Mouse (Mus musculus): ENCODE results near the gene Arid3a. TPM values are rescaled to one million over a fixed set of nuclear protein-coding genes. Genes with fewer than 3 reads are reported as not detected.

Gene Arid3a
- polyA plus RNA-seq, 1 experiment from 2014 or later = 5.4 TPM

- no peaks in the 10 kb centered on the region for H3K4me1 ChIP-seq (ENCODE audit: insufficient read depth)
- TF ChIP-seq CTCF (IDR thresholded peaks at IDR 0.05; ENCODE audit: low read depth) = no peak
- peaks cover 17% of the 10 kb centered on the region for H3K27me3 ChIP-seq (ENCODE audit: insufficient read depth, low read length)
- peak; percentile 27; the same call in 1 of the 2 replicates for ATAC-seq (ENCODE audit: insufficient read depth)
- H3K4me2 ChIP-seq = peak within 1 kb of the TSS; percentile 88
- no peaks in the 10 kb centered on the region for H3K9me3 ChIP-seq (ENCODE audit: low read depth, low read length)
- WGBS = 5% methylated on average over 47 of the region's 47 CpGs
- peak; percentile 42 for DNase-seq
- H3K27ac ChIP-seq (ENCODE audit: low read depth) = no peak within 1 kb of the TSS
- peak within 1 kb of the TSS; percentile 48 for H3K4me3 ChIP-seq (ENCODE audit: low read depth, low read length)
- H3K36me3 ChIP-seq (ENCODE audit: insufficient read depth) = peaks cover 38% of the 10 kb centered on the region
- H3K9ac ChIP-seq = peak within 1 kb of the TSS; percentile 55
These were observed 43.8 kb downstream of the Arid3a start, which contains the start of gene Grin3b for GRCm38 (mm10) chr10:79970415-79971182. TSS of gene Grin3b (plus strand) at chr10:79970715.

- H3K4me1 ChIP-seq (ENCODE audit: insufficient read depth) = no peaks in the 10 kb centered on the region
- TF ChIP-seq CTCF (IDR thresholded peaks at IDR 0.05; ENCODE audit: low read depth) = no peak
- peak overlapping the region; percentile 55 for H3K9ac ChIP-seq
- H3K4me2 ChIP-seq = peak overlapping the region; percentile 88
- peak overlapping the region; percentile 48 for H3K4me3 ChIP-seq (ENCODE audit: low read depth, low read length)
- peaks cover 17% of the 10 kb centered on the region for H3K27me3 ChIP-seq (ENCODE audit: insufficient read depth, low read length)
- 4% methylated on average over 21 of the region's 21 CpGs for WGBS
- H3K36me3 ChIP-seq (ENCODE audit: insufficient read depth) = peaks cover 38% of the 10 kb centered on the region
- H3K9me3 ChIP-seq (ENCODE audit: low read depth, low read length) = no peaks in the 10 kb centered on the region
- no peak for ATAC-seq (ENCODE audit: insufficient read depth)
- DNase-seq = peak; percentile 56
- no peak overlapping the region for H3K27ac ChIP-seq (ENCODE audit: low read depth)
These were observed 44.3 kb downstream of the Arid3a start for GRCm38 (mm10) chr10:79971183-79971497.

DNA sequence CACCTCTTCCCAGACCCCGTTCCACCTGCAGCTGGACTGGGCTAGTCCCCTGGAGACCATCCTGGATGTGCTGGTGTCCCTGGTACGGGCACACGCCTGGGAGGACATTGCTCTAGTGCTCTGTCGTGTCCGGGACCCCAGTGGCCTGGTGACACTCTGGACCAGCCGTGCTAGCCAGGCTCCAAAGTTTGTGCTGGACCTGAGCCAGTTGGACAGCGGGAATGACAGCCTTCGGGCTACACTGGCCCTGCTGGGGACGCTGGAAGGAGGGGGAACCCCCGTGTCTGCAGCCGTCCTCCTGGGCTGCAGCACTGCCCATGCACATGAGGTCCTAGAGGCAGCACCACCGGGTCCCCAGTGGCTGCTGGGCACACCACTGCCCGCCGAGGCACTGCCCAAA, 46.0 kb downstream of the Arid3a start:
- Histone ChIP-seq H3K4me3 (ENCODE audit: low read depth, low read length) (no peak overlapping the region), H3K4me2 (no peak overlapping the region), H3K27ac (ENCODE audit: low read depth) (no peak overlapping the region), H3K27me3 (ENCODE audit: insufficient read depth, low read length) (peaks cover 17% of the 10 kb centered on the region), H3K4me1 (ENCODE audit: insufficient read depth) (no peaks in the 10 kb centered on the region), H3K9ac (no peak overlapping the region), H3K36me3 (ENCODE audit: insufficient read depth) (peaks cover 38% of the 10 kb centered on the region), H3K9me3 (ENCODE audit: low read depth, low read length) (no peaks in the 10 kb centered on the region)
- 40% methylated on average over 14 of the region's 14 CpGs for WGBS
- peak; percentile 60 for DNase-seq
- TF ChIP-seq CTCF (IDR thresholded peaks at IDR 0.05; ENCODE audit: low read depth) = no peak
- peak; percentile 13; the same call in 1 of the 2 replicates for ATAC-seq (ENCODE audit: insufficient read depth)

GRCm38 (mm10) chr10:79974087-79974486, 47.2 kb downstream of the Arid3a start:
- Histone ChIP-seq H3K27ac (ENCODE audit: low read depth) (no peak overlapping the region), H3K9me3 (ENCODE audit: low read depth, low read length) (no peaks in the 10 kb centered on the region), H3K27me3 (ENCODE audit: insufficient read depth, low read length) (peaks cover 17% of the 10 kb centered on the region), H3K4me3 (ENCODE audit: low read depth, low read length) (no peak overlapping the region), H3K9ac (no peak overlapping the region), H3K4me1 (ENCODE audit: insufficient read depth) (no peaks in the 10 kb centered on the region), H3K4me2 (no peak overlapping the region), H3K36me3 (ENCODE audit: insufficient read depth) (peaks cover 42% of the 10 kb centered on the region)
- 85% methylated on average over 21 of the region's 21 CpGs for WGBS
- DNase-seq = no peak
- no peak for TF ChIP-seq CTCF (IDR thresholded peaks at IDR 0.05; ENCODE audit: low read depth)
- ATAC-seq (ENCODE audit: insufficient read depth) = no peak

- no peak overlapping the region for H3K4me3 ChIP-seq (ENCODE audit: low read depth, low read length)
- ATAC-seq (ENCODE audit: insufficient read depth) (no peak), DNase-seq (no peak)
- H3K27me3 ChIP-seq (ENCODE audit: insufficient read depth, low read length) = peaks cover 17% of the 10 kb centered on the region
- peaks cover 48% of the 10 kb centered on the region for H3K36me3 ChIP-seq (ENCODE audit: insufficient read depth)
- H3K4me1 ChIP-seq (ENCODE audit: insufficient read depth) = no peaks in the 10 kb centered on the region
- no peak for TF ChIP-seq CTCF (IDR thresholded peaks at IDR 0.05; ENCODE audit: low read depth)
- no peak overlapping the region for H3K4me2 ChIP-seq
- H3K27ac ChIP-seq (ENCODE audit: low read depth) = no peak overlapping the region
- WGBS = 88% methylated on average over 8 of the region's 8 CpGs
- H3K9ac ChIP-seq = no peak overlapping the region
- no peaks in the 10 kb centered on the region for H3K9me3 ChIP-seq (ENCODE audit: low read depth, low read length)
These were observed 47.8 kb downstream of the Arid3a start for GRCm38 (mm10) chr10:79974668-79975067.

DNA sequence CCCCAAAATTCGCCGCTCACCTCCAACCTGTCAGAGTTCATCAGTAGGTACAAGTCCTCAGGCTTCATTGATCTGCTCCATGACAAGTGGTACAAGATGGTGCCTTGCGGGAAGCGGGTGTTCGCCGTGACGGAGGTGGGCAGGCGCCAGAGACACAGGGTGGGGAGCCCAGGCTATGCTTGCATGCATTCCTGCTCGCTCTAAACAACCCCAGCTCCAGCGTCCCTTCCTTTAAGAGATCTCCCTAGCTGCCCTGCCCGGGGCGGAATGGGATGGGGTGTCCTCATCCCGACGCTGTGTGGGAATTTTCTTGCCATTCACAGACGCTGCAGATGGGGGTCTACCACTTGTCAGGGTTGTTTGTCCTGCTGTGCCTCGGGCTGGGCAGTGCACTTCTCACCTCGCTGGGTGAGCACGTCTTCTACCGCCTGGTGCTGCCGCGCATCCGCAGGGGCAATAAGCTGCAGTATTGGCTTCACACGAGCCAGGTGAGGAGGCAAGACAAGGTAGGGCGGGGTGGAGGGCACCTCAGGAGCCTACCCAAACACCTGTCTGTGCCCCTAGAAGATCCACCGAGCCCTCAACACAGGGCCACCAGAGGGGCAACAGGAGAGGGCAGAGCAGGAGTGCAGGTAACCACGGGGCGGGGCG, 49.4 kb downstream of the Arid3a start:
- Histone ChIP-seq H3K9ac (no peak overlapping the region), H3K27me3 (ENCODE audit: insufficient read depth, low read length) (peaks cover 8% of the 10 kb centered on the region), H3K36me3 (ENCODE audit: insufficient read depth) (peaks cover 61% of the 10 kb centered on the region), H3K9me3 (ENCODE audit: low read depth, low read length) (no peaks in the 10 kb centered on the region), H3K4me1 (ENCODE audit: insufficient read depth) (no peaks in the 10 kb centered on the region), H3K27ac (ENCODE audit: low read depth) (no peak overlapping the region), H3K4me3 (ENCODE audit: low read depth, low read length) (no peak overlapping the region), H3K4me2 (no peak overlapping the region)
- DNase-seq = no peak
- TF ChIP-seq CTCF (IDR thresholded peaks at IDR 0.05; ENCODE audit: low read depth) = no peak
- 84% methylated on average over 28 of the region's 28 CpGs for WGBS
- no peak for ATAC-seq (ENCODE audit: insufficient read depth)

DNA sequence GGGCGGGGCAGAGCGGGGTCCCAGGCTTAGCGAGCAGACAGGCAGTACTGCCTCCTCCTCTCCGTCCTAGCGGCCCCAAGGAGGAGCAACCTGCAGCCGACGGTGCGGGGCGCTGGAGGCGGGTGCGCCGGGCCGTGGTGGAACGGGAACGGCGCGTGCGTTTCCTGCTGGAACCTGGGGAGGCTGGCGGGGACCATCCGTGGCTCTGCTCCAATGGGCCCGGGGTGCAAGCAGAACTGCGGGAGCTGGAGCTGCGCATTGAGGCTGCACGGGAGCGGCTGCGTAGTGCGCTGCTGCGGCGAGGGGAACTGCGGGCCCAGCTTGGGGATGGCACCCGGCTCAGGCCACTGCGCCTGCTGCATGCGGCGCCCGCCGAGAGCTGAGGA, 49.9 kb downstream of the Arid3a start:
- no peak for ATAC-seq (ENCODE audit: insufficient read depth)
- peaks cover 63% of the 10 kb centered on the region for H3K36me3 ChIP-seq (ENCODE audit: insufficient read depth)
- TF ChIP-seq CTCF (IDR thresholded peaks at IDR 0.05; ENCODE audit: low read depth) = no peak
- 73% methylated on average over 36 of the region's 36 CpGs for WGBS
- peaks cover 3% of the 10 kb centered on the region; the same call in 1 of the 2 replicates for H3K27me3 ChIP-seq (ENCODE audit: insufficient read depth, low read length)
- H3K4me1 ChIP-seq (ENCODE audit: insufficient read depth) = no peaks in the 10 kb centered on the region
- H3K9ac ChIP-seq = no peak overlapping the region
- no peak overlapping the region for H3K4me3 ChIP-seq (ENCODE audit: low read depth, low read length)
- DNase-seq = no peak
- H3K27ac ChIP-seq (ENCODE audit: low read depth) = no peak overlapping the region
- no peak overlapping the region for H3K4me2 ChIP-seq
- no peaks in the 10 kb centered on the region for H3K9me3 ChIP-seq (ENCODE audit: low read depth, low read length)
